18 mouse cellular contexts compared by ENCODE assay signal in the genomic region with DNA sequence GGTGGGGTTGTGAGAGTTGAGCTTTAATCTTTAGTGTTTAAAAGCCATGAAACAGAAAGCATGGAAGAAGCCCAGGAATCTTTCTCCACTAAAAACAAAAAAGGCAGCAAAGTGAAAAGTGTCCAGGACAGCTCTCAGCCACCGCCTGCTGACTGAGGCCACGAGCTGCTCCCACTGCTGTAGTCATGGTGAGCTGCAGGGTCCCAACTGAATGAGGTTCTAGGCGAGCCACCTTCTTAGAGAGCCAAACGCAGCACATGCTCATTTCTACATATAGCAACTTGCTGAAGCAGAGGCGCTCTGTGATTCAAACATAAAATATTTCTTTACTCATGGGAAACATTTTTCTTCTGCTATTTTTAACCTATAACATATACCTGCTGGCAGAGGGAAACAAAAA.
DNase-seq lines count a peak whose midpoint lies in the region; ATAC-seq lines count a peak whose summit lies in the region.
"Had no signal": no experiment of that assay in that cellular context is flagged by ENCODE, and none has a peak within 500 bp of the region (broad histone marks: within the 10 kb centered on the region; RNA-seq: fewer than 3 reads in every experiment).

No protein-coding gene starts in this region.

- 63% methylated on average over 5 of the region's 5 CpGs for WGBS in heart, embryonic 11.5 days (ENCODE audit: insufficient replicate concordance)
- 60% methylated on average over 5 of the region's 5 CpGs for WGBS in lung, embryonic 15.5 days
- 61% methylated on average over 5 of the region's 5 CpGs for WGBS in embryonic facial prominence, embryonic 14.5 days
- WGBS in heart, embryonic 14.5 days, result 35% methylated on average over 5 of the region's 5 CpGs

- no peaks in the 10 kb centered on the region for H3K27me3 ChIP-seq in heart, embryonic 11.5 days (ENCODE audit: control insufficient read depth, insufficient read depth, low read length)
- H3K27me3 ChIP-seq in lung, embryonic 15.5 days, result no peaks in the 10 kb centered on the region
- H3K27me3 ChIP-seq in embryonic facial prominence, embryonic 14.5 days (replicated peaks; ENCODE audit: control insufficient read depth, insufficient read depth, low read length), result no peaks in the 10 kb centered on the region
- no peaks in the 10 kb centered on the region for H3K27me3 ChIP-seq in heart, embryonic 14.5 days (ENCODE audit: control insufficient read depth, insufficient read depth, low read length)
- H3K27me3 ChIP-seq: hindbrain, embryonic 13.5 days had no signal

- no peak for ATAC-seq in heart, embryonic 11.5 days (replicated peaks; ENCODE audit: insufficient number of reproducible peaks, low FRiP score, low TSS enrichment)
- ATAC-seq in lung, embryonic 15.5 days (ENCODE audit: borderline replicate concordance, extremely low read depth, low FRiP score, low TSS enrichment), result no peak
- no peak for ATAC-seq in embryonic facial prominence, embryonic 14.5 days (ENCODE audit: low read depth)
- no peak for ATAC-seq in heart, embryonic 14.5 days (ENCODE audit: insufficient number of reproducible peaks, insufficient read depth, low FRiP score, low read depth)
- ATAC-seq: CD4-positive, CD25-positive, alpha-beta regulatory T cell, adult 4 months; intestine, embryonic 16.5 days had no signal

- H3K36me3 ChIP-seq in heart, embryonic 11.5 days (ENCODE audit: control insufficient read depth, insufficient read depth, low read length), result peaks cover 19% of the 10 kb centered on the region
- H3K36me3 ChIP-seq in lung, embryonic 15.5 days, result peaks cover 38% of the 10 kb centered on the region
- H3K36me3 ChIP-seq in embryonic facial prominence, embryonic 14.5 days (ENCODE audit: control insufficient read depth, insufficient read depth, low read length), result peaks cover 61% of the 10 kb centered on the region
- peaks cover 76% of the 10 kb centered on the region for H3K36me3 ChIP-seq in heart, embryonic 14.5 days (ENCODE audit: control insufficient read depth, insufficient read depth, low read length)

- H3K9me3 ChIP-seq in heart, embryonic 11.5 days (replicated peaks; ENCODE audit: control insufficient read depth, low read length), result no peaks in the 10 kb centered on the region
- H3K9me3 ChIP-seq in lung, embryonic 15.5 days, result no peaks in the 10 kb centered on the region
- H3K9me3 ChIP-seq in embryonic facial prominence, embryonic 14.5 days (ENCODE audit: control insufficient read depth, low read length), result no peaks in the 10 kb centered on the region
- no peaks in the 10 kb centered on the region for H3K9me3 ChIP-seq in heart, embryonic 14.5 days (ENCODE audit: control insufficient read depth, low read length)
- H3K9me3 ChIP-seq: hindbrain, embryonic 13.5 days had no signal

- H3K4me2 ChIP-seq in heart, embryonic 11.5 days, result no peak overlapping the region
- H3K4me2 ChIP-seq in lung, embryonic 15.5 days, result no peak overlapping the region
- H3K4me2 ChIP-seq in embryonic facial prominence, embryonic 14.5 days (ENCODE audit: low read depth, low read length), result no peak overlapping the region
- no peak overlapping the region for H3K4me2 ChIP-seq in heart, embryonic 14.5 days (ENCODE audit: low read length)
- H3K4me2 ChIP-seq: hindbrain, embryonic 13.5 days; liver, embryonic 11.5 days; midbrain, embryonic 11.5 days had no signal

- H3K4me1 ChIP-seq in heart, embryonic 11.5 days (ENCODE audit: control insufficient read depth, insufficient read depth, low read length), result peaks cover 56% of the 10 kb centered on the region
- H3K4me1 ChIP-seq in lung, embryonic 15.5 days, result peaks cover 54% of the 10 kb centered on the region
- H3K4me1 ChIP-seq in embryonic facial prominence, embryonic 14.5 days (ENCODE audit: control insufficient read depth, insufficient read depth, low read length), result peaks cover 3% of the 10 kb centered on the region; the same call in 1 of the 2 replicates
- H3K4me1 ChIP-seq in heart, embryonic 14.5 days (ENCODE audit: control insufficient read depth in 2 of 2, insufficient read depth in 2 of 2, low read length in 2 of 2), result peaks cover 46 to 70% of the 10 kb centered on the region in 2 experiments
- H3K4me1 ChIP-seq: hindbrain, embryonic 13.5 days had no signal

- peak overlapping the region; percentile 30 for H3K27ac ChIP-seq in heart, embryonic 11.5 days (ENCODE audit: low read depth, low read length)
- peak overlapping the region; percentile 62 for H3K27ac ChIP-seq in lung, embryonic 15.5 days
- H3K27ac ChIP-seq in embryonic facial prominence, embryonic 14.5 days (replicated peaks; ENCODE audit: low read depth, low read length), result peak overlapping the region; percentile 48
- peak overlapping the region; percentile 88 for H3K27ac ChIP-seq in heart, embryonic 14.5 days (replicated peaks in 1 of 2; ENCODE audit: control insufficient read depth in 1 of 2, insufficient read depth in 1 of 2, low read depth in 2 of 2, low read length in 2 of 2)

- no peak overlapping the region for H3K9ac ChIP-seq in heart, embryonic 11.5 days (ENCODE audit: low read depth, low read length)
- no peak overlapping the region for H3K9ac ChIP-seq in lung, embryonic 15.5 days
- H3K9ac ChIP-seq in embryonic facial prominence, embryonic 14.5 days (ENCODE audit: low read depth, low read length), result no peak overlapping the region
- H3K9ac ChIP-seq in heart, embryonic 14.5 days (ENCODE audit: low read length), result no peak overlapping the region
- H3K9ac ChIP-seq: hindbrain, embryonic 13.5 days had no signal

- H3K4me3 ChIP-seq in heart, embryonic 11.5 days (ENCODE audit: low read depth, low read length), result no peak overlapping the region
- no peak overlapping the region for H3K4me3 ChIP-seq in lung, embryonic 15.5 days
- H3K4me3 ChIP-seq in embryonic facial prominence, embryonic 14.5 days (ENCODE audit: low read depth, low read length), result no peak overlapping the region
- no peak overlapping the region for H3K4me3 ChIP-seq in heart, embryonic 14.5 days (ENCODE audit: control insufficient read depth in 1 of 2, insufficient read depth in 1 of 2, low read depth in 1 of 2, low read length in 2 of 2)
- H3K4me3 ChIP-seq: hindbrain, embryonic 13.5 days; myocyte had no signal

- DNase-seq in heart, postnatal 4 days, result no peak
- no peak for DNase-seq in lung, postnatal 10 days
- DNase-seq in embryonic facial prominence, embryonic 14.5 days (ENCODE audit: low spot score), result peak; percentile 38
- DNase-seq in cerebellum, postnatal 25 days, result no peak
- DNase-seq: adrenal gland, postnatal 14 days; cerebellum, postnatal 14 days; gastrocnemius, postnatal 25 days; right cerebral cortex, adult 18-20 months; thymus, postnatal 36 days had no signal

Comparison
In these comparisons a context has a peak if more than half of its experiments do, and no peak if none do; other contexts are left out.
1. H3K27ac ChIP-seq: peak in every context shown above with its lines; median percentile 88 in heart, embryonic 14.5 days; 62 in lung, embryonic 15.5 days; 48 in embryonic facial prominence, embryonic 14.5 days; 30 in heart, embryonic 11.5 days.